Mouse (Mus musculus) gastrocnemius, adult 2 months (tissue): ENCODE measurements around the gene Nup43. TPM values are rescaled to one million over a fixed set of nuclear protein-coding genes. Genes with fewer than 3 reads are reported as not detected.
A peak's percentile ranks its signal among the peaks of the same experiment; 100 is the strongest.

ENCODE experiments used
- DNase-seq: peaks from one replicate; pipeline ENCODE4 v3.0.0; 2022
- H3K27ac ChIP-seq: fragments of 200-600 bp; 2 replicates; pipeline ENCODE4 v1.8.1; 2022; ENCODE audit warnings: mild to moderate bottlenecking
- H3K4me3 ChIP-seq: fragments of 200-600 bp; 2 replicates; pipeline ENCODE4 v1.8.1; 2022; ENCODE audit warnings: mild to moderate bottlenecking, moderate library complexity
- CTCF ChIP-seq: fragments of 200-600 bp; IDR thresholded peaks from 2 replicates; pipeline ENCODE4 v1.8.1; 2022; ENCODE audit warnings: antibody characterized with exemption, mild to moderate bottlenecking, moderate library complexity
- intact Hi-C: fragments of 180-260 bp; cut with DNase I; formaldehyde crosslinking; loops from one replicate; pipeline ENCODE4 v1.15.1; 2025
- total RNA-seq, 2 experiments: library from RNA; stranded (reverse); gene quantifications; 2 replicates each; pipeline ENCODE4 v1.2.3; 2021

The Nup43 gene
- total RNA-seq, 2 experiments from 2014 or later: 5.6 to 6.3 TPM

DNA sequence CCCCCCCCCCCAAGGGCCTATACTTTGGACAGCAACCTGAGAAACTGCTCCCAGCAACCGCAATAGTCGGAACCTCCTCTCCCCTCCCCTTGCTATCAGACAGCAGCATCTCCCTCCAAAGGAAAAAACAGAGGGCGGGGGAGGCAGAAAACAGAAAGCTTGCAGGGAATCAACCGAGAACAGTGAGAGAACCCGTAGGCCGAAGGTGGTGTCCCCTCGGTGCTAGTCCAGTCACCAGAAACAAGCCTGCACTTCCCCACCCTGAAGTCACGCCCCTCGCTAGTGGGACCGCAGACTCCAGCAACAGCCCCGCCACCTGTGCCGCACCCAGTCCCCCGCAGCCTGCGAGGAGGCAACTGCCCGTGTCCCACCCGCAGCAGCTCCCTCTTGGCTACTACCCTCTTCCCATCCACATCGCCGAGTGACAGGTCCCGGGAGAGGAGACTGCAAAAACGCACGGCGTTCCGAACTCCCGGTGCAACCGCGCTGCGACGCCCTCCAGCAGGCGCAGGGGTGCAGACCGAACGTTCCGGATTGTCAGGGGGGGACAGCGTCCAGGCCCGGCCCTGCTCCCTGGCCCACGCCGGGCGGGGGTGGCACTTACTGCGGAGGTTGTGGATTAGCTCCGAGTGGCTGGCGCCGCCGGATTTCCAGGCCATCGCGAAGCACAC, 4.7 kb upstream of the Nup43 start:
- Histone ChIP-seq H3K4me3 (peak overlapping the region; percentile 74), H3K27ac (peak overlapping the region; percentile 97)
- intact Hi-C loops: loop anchor here (5.0 kb wide), 1 partner anchor 35 kb away; no protein-coding TSS in a partner anchor
- no peak for DNase-seq
- no peak for TF ChIP-seq CTCF

GRCm38 (mm10) chr10:7663159-7664026, 3.9 kb upstream of the Nup43 start:
- Histone ChIP-seq H3K27ac (peak overlapping the region; percentile 97), H3K4me3 (peak overlapping the region; percentile 74)
- TF ChIP-seq CTCF: no peak
- DNase-seq: peak; percentile 96
- intact Hi-C loops: loop anchor here (5.0 kb wide), 1 partner anchor 36 kb away; no protein-coding TSS in a partner anchor

DNA sequence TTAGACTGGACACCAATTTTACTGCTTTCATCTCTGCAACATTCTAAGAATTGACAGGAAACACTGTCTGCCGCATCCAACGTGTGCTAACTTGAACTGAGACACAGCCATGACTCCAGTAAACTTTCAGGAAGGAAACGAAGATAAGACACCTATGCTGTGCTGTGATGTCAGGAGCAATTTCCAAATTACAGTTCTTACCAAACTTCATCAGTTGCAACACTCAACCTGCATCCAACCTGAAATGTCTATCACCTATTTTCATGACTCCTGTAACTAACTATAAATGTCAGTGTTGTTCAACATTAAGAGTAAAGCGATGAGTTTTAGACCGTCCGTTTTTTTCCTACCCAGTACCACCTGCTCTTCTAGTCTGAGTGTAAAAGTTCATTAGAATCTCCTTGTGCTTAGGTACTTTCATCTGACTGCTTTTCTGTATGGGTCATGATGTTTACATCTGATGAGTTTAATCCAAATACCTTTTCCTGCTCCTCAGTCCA, 3.2 kb upstream of the Nup43 start:
- TF ChIP-seq CTCF: no peak
- H3K4me3 ChIP-seq: peak overlapping the region; percentile 74
- no peak for DNase-seq
- intact Hi-C loops: loop anchor here (5.0 kb wide), 1 partner anchor 37 kb away; no protein-coding TSS in a partner anchor
- H3K27ac ChIP-seq: peak overlapping the region; percentile 97

- intact Hi-C loops: loop anchor here (5.0 kb wide), 1 partner anchor 38 kb away; no protein-coding TSS in a partner anchor
- no peak for TF ChIP-seq CTCF
Measured at GRCm38 (mm10) chr10:7664889-7665288, 2.4 kb upstream of the Nup43 start.

GRCm38 (mm10) chr10:7673673-7674072, 6.4 kb downstream of the Nup43 start:
- intact Hi-C loops: no loop called here
- DNase-seq: no peak
- peak; percentile 68 for TF ChIP-seq CTCF
- Histone ChIP-seq H3K27ac (no peak overlapping the region), H3K4me3 (no peak overlapping the region)

More at GRCm38 (mm10) chr10:7664889-7665288, 2.4 kb upstream of the Nup43 start:
- Histone ChIP-seq H3K4me3 (no peak overlapping the region), H3K27ac (no peak overlapping the region)
- no peak for DNase-seq

GRCm38 (mm10) chr10:7680731-7681301, 13.5 kb downstream of the Nup43 start, which contains the start of the genes Pcmt1 and Lats1:
Gene Pcmt1 (minus strand): TSS chr10:7681136.
Gene Lats1 (plus strand): TSS chr10:7681214.
- Histone ChIP-seq H3K4me3 (peak within 1 kb of the TSS; percentile 83), H3K27ac (peak within 1 kb of the TSS; percentile 98)
- TF ChIP-seq CTCF: no peak
- peak; percentile 94 for DNase-seq
- intact Hi-C loops: loop anchor here (2.0 to 5.0 kb wide), 2 partner anchors 14 to 96 kb away; partner anchors contain the start of gene Nup43

DNA sequence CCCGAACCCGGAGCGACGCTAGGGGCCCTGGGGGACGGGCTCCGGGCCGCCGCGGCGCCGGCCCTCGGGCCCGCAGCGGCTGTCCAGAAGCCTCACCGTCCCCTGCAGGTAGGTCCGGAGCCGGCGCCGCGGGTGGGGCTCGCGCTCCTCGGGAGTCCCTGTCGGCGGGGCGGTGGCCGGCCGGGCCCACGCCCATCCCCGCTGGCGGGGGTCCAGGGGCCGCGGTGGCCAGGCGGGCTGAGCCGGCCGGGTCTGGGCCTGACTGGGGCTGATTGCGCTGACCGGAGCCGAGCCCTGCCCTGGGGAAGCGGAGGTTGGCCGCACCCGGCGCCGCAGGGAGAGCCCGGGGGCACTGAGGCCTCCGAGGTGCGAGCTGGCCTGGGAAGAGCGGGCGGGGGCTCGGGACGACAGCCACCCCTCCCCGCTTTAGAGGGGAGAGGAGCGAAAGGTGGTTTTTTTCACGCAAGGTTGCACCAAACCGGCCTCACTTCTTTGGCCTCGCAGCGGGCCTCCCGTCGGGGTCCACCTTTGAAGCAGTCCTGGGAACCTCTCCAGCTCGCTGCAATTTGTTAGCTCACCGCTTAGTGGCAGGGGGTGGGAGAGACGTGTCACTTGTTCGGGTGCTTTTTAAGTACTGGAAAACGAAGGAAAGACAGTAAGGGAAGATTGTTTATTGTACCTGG, 14.2 kb downstream of the Nup43 start:
- H3K27ac ChIP-seq: peak overlapping the region; percentile 98
- peak overlapping the region; percentile 83 for H3K4me3 ChIP-seq
- peak; percentile 91 for DNase-seq
- intact Hi-C loops: loop anchor here (2.0 to 5.0 kb wide), 2 partner anchors 15 to 96 kb away; partner anchors contain the start of gene Nup43
- peak; percentile 37; the same call in 1 of the 2 replicates for TF ChIP-seq CTCF

- Histone ChIP-seq H3K27ac (peak overlapping the region; percentile 98), H3K4me3 (peak overlapping the region; percentile 83)
- no peak for DNase-seq
- no peak for TF ChIP-seq CTCF
- intact Hi-C loops: loop anchor here (5.0 kb wide), 1 partner anchor 95 kb away; no protein-coding TSS in a partner anchor
Measured at GRCm38 (mm10) chr10:7682249-7682648, 14.9 kb downstream of the Nup43 start.

DNA sequence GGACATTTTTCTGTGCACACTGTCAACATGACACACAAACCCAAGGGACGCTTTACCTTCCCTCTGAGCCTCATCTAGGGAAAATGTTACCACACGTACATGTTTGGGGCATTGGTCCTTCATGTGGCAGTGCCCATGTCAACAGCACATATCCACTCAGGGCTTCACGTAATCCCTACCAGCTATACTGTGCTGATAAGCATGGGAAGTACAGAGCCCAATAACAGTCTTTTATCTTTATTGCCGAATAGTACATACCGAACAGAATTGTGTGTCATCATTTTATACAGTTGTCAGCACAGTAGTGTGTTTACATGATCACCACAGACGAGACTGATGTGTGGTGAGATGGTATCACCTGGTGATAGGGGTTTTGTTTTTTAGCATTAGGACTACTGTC, 19.6 kb downstream of the Nup43 start:
- TF ChIP-seq CTCF: no peak
- intact Hi-C loops: no loop called here
- Histone ChIP-seq H3K27ac (no peak overlapping the region), H3K4me3 (no peak overlapping the region)
- DNase-seq: no peak

- no peak overlapping the region for H3K4me3 ChIP-seq
- H3K27ac ChIP-seq: no peak overlapping the region
- TF ChIP-seq CTCF: peak; percentile 16; the same call in 1 of the 2 replicates
- DNase-seq: no peak
- intact Hi-C loops: no loop called here
Measured at GRCm38 (mm10) chr10:7695286-7695685, 28.0 kb downstream of the Nup43 start.

DNA sequence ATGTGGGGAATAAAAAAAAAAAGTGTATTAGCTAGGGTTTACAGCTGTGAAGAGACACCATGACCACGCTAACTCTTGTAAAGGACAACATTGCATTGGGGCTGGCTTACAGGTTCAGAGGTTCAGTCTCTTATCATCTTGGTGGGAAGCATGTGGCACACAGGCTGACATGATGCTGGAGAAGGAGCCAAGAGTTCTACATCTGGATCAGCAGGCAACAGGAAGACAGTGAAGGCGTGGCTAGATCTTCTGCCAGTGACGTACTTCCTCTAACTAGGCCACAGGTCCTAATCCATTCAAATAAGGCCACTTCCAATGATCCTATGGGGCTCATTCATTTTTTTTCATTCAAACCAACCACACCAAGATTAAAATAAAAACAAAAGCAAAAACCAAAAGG, 32.8 kb downstream of the Nup43 start:
- no peak overlapping the region for H3K4me3 ChIP-seq
- intact Hi-C loops: no loop called here
- DNase-seq: no peak
- no peak overlapping the region for H3K27ac ChIP-seq
- no peak for TF ChIP-seq CTCF

GRCm38 (mm10) chr10:7702586-7702985, 35.3 kb downstream of the Nup43 start:
- no peak overlapping the region for H3K27ac ChIP-seq
- DNase-seq: no peak

More at GRCm38 (mm10) chr10:7702586-7702985, 35.3 kb downstream of the Nup43 start:
- no peak for TF ChIP-seq CTCF
- intact Hi-C loops: no loop called here
- H3K4me3 ChIP-seq: no peak overlapping the region
